Mouse (Mus musculus) brain, embryonic 14.5 days (tissue): ENCODE measurements at regions not wholly inside any gene's neighbourhood (a gene's known extent, or its start where the extent isn't known, plus 50 kb on each side); places are given as distances from the start of the nearest gene placed in this dataset.

Experiments used
- CTCF ChIP-seq: fragments of 200-500 bp; IDR thresholded peaks from 2 replicates; pipeline ENCODE4 v1.5.1; 2012; ENCODE audit warnings: inconsistent platforms, mild to moderate bottlenecking, moderate library complexity, borderline replicate concordance; ENCODE audit not compliant: insufficient read depth, insufficient read length; ENCODE audit errors: extremely low read depth
- POLR2A ChIP-seq: fragments of 200-500 bp; IDR thresholded peaks from 2 replicates; pipeline ENCODE4 v1.6.1; 2012; ENCODE audit warnings: mild to moderate bottlenecking, inconsistent platforms, borderline replicate concordance; ENCODE audit not compliant: poor library complexity, insufficient read depth, insufficient read length, severe bottlenecking; ENCODE audit errors: extremely low read depth

GRCm38 (mm10) chr14:58506490-58506889, 436.1 kb downstream of the Fgf9 start:
- no peak for TF ChIP-seq POLR2A
- no peak for TF ChIP-seq CTCF
